Mouse (Mus musculus) kidney, adult 2 months (tissue): Measurements from ENCODE around the gene Cabp1.

ENCODE experiments used
- CTCF ChIP-seq: fragments of 200-500 bp; conservative IDR thresholded peaks from 2 replicates; pipeline ENCODE4 v1.5.1; 2011; ENCODE audit warnings: low read depth, mild to moderate bottlenecking, control low read depth, low read length, moderate library complexity, mixed read lengths; ENCODE audit not compliant: insufficient read depth, insufficient read length
- POLR2A ChIP-seq: fragments of 200-500 bp; IDR thresholded peaks from one replicate; pipeline ENCODE4 v1.6.1; 2011; ENCODE audit warnings: low read depth, low read length, control low read depth

- TF ChIP-seq CTCF (no peak), POLR2A (peak; percentile 78)
These were observed 43.9 kb upstream of the Cabp1 start for GRCm38 (mm10) chr5:115237803-115238728.
